Mouse (Mus musculus): ENCODE results near the gene Tfap2c.

Gene Tfap2c

GRCm38 (mm10) chr2:172551872-172552271, 2.5 kb downstream of the Tfap2c start:
- DNase-seq = no peak

GRCm38 (mm10) chr2:172552666-172553065, 3.3 kb downstream of the Tfap2c start:
- no peak for DNase-seq

GRCm38 (mm10) chr2:172554211-172554610, 4.8 kb downstream of the Tfap2c start:
- no peak for DNase-seq

GRCm38 (mm10) chr2:172558674-172559468, 9.5 kb downstream of the Tfap2c start:
- DNase-seq = no peak

GRCm38 (mm10) chr2:172561016-172561415, 11.6 kb downstream of the Tfap2c start:
- no peak for DNase-seq

- DNase-seq = no peak
Observed at GRCm38 (mm10) chr2:172567835-172568234, 18.4 kb downstream of the Tfap2c start.

GRCm38 (mm10) chr2:172568466-172568865, 19.1 kb downstream of the Tfap2c start:
- DNase-seq = no peak

GRCm38 (mm10) chr2:172577196-172577766, 27.9 kb downstream of the Tfap2c start:
- DNase-seq = no peak

- no peak for DNase-seq
Observed at GRCm38 (mm10) chr2:172579221-172579620, 29.8 kb downstream of the Tfap2c start.

- no peak for DNase-seq
Observed at GRCm38 (mm10) chr2:172580536-172581265, 31.3 kb downstream of the Tfap2c start.

- no peak for DNase-seq
Observed at GRCm38 (mm10) chr2:172583312-172583711, 33.9 kb downstream of the Tfap2c start.

GRCm38 (mm10) chr2:172585329-172585728, 35.9 kb downstream of the Tfap2c start:
- no peak for DNase-seq

GRCm38 (mm10) chr2:172589048-172589447, 39.7 kb downstream of the Tfap2c start:
- DNase-seq = no peak

GRCm38 (mm10) chr2:172590839-172591238, 41.4 kb downstream of the Tfap2c start:
- no peak for DNase-seq

- no peak for DNase-seq
Observed at GRCm38 (mm10) chr2:172594326-172594725, 44.9 kb downstream of the Tfap2c start.

GRCm38 (mm10) chr2:172597056-172597455, 47.7 kb downstream of the Tfap2c start:
- no peak for DNase-seq

GRCm38 (mm10) chr2:172597881-172598280, 48.5 kb downstream of the Tfap2c start:
- DNase-seq = no peak

- DNase-seq = no peak
Observed at GRCm38 (mm10) chr2:172604625-172605024, 55.2 kb downstream of the Tfap2c start.

- no peak for DNase-seq
Observed at GRCm38 (mm10) chr2:172605642-172606041, 56.2 kb downstream of the Tfap2c start.

GRCm38 (mm10) chr2:172607710-172608109, 58.3 kb downstream of the Tfap2c start:
- DNase-seq = no peak

All from thymus, postnatal 14 days (tissue).